ENCODE assay signal across 20 mouse cellular contexts in genomic region chr5:66274417-66274816, GRCm38 (mm10). TPM values are rescaled to one million over a fixed set of nuclear protein-coding genes. Genes with fewer than 3 reads are reported as not detected.
DNase-seq lines count a peak whose midpoint lies in the region; ATAC-seq and TF ChIP-seq lines count a peak whose summit lies in the region.
"Had no signal": no experiment of that assay in that cellular context is flagged by ENCODE, and none has a peak within 500 bp of the region (broad histone marks: within the 10 kb centered on the region; RNA-seq: fewer than 3 reads in every experiment).

No protein-coding gene starts in this region.

- no peak overlapping the region for H3K9ac ChIP-seq in hindbrain, postnatal 0 days (replicated peaks; ENCODE audit: low read length)
- no peak overlapping the region for H3K9ac ChIP-seq in hindbrain, embryonic 14.5 days
- no peak overlapping the region for H3K9ac ChIP-seq in lung, embryonic 14.5 days
- H3K9ac ChIP-seq in kidney, embryonic 14.5 days (ENCODE audit: low read depth, low read length) = no peak overlapping the region
- H3K9ac ChIP-seq: limb, embryonic 12.5 days; liver, embryonic 15.5 days; neural tube, embryonic 13.5 days had no signal

- H3K27me3 ChIP-seq in cerebellum, adult 2 months (ENCODE audit: control insufficient read depth, insufficient read depth, low read length) = no peaks in the 10 kb centered on the region
- H3K27me3 ChIP-seq in hindbrain, postnatal 0 days (ENCODE audit: insufficient read depth, low read length) = no peaks in the 10 kb centered on the region
- H3K27me3 ChIP-seq in hindbrain, embryonic 14.5 days (ENCODE audit: control insufficient read depth, insufficient read depth, low read length) = no peaks in the 10 kb centered on the region
- no peaks in the 10 kb centered on the region for H3K27me3 ChIP-seq in lung, embryonic 14.5 days (ENCODE audit: insufficient read depth, low read length)
- H3K27me3 ChIP-seq in kidney, embryonic 14.5 days (ENCODE audit: control insufficient read depth, insufficient read depth, low read length) = no peaks in the 10 kb centered on the region
- H3K27me3 ChIP-seq: limb, embryonic 12.5 days; liver, embryonic 15.5 days; neural tube, embryonic 13.5 days had no signal

- no peak for TF ChIP-seq POLR2A in cerebellum, adult 2 months (IDR thresholded peaks at IDR 0.05; ENCODE audit: borderline replicate concordance, insufficient read depth, low read length)

- H3K4me2 ChIP-seq in hindbrain, postnatal 0 days (ENCODE audit: low read depth, low read length) = no peak overlapping the region
- no peak overlapping the region for H3K4me2 ChIP-seq in hindbrain, embryonic 14.5 days (replicated peaks)
- no peak overlapping the region for H3K4me2 ChIP-seq in lung, embryonic 14.5 days
- H3K4me2 ChIP-seq in kidney, embryonic 14.5 days (replicated peaks; ENCODE audit: low read depth, low read length) = no peak overlapping the region
- H3K4me2 ChIP-seq: limb, embryonic 12.5 days; liver, embryonic 15.5 days; neural tube, embryonic 13.5 days had no signal

- WGBS in cerebellum, adult 2 months = 60% methylated on average over 3 of the region's 3 CpGs
- WGBS in hindbrain, postnatal 0 days = 53% methylated on average over 3 of the region's 3 CpGs
- WGBS in hindbrain, embryonic 14.5 days = 63% methylated on average over 3 of the region's 3 CpGs
- 63% methylated on average over 3 of the region's 3 CpGs for WGBS in lung, embryonic 14.5 days
- WGBS in kidney, embryonic 14.5 days = 65% methylated on average over 3 of the region's 3 CpGs

- ATAC-seq in hindbrain, postnatal 0 days = no peak
- no peak for ATAC-seq in hindbrain, embryonic 14.5 days (ENCODE audit: low FRiP score)
- no peak for ATAC-seq in lung, embryonic 14.5 days (ENCODE audit: insufficient read depth)
- ATAC-seq in kidney, embryonic 14.5 days (ENCODE audit: low FRiP score, low TSS enrichment) = no peak

- H3K4me3 ChIP-seq in cerebellum, adult 2 months (replicated peaks; ENCODE audit: insufficient read depth, low read depth, low read length) = no peak overlapping the region
- H3K4me3 ChIP-seq in hindbrain, postnatal 0 days (ENCODE audit: low read length) = no peak overlapping the region
- no peak overlapping the region for H3K4me3 ChIP-seq in hindbrain, embryonic 14.5 days (replicated peaks; ENCODE audit: low read length)
- no peak overlapping the region for H3K4me3 ChIP-seq in lung, embryonic 14.5 days (ENCODE audit: low read depth, low read length)
- H3K4me3 ChIP-seq in kidney, embryonic 14.5 days (ENCODE audit: low read length) = no peak overlapping the region
- H3K4me3 ChIP-seq: limb, embryonic 12.5 days; liver, embryonic 15.5 days; neural tube, embryonic 13.5 days had no signal

- H3K36me3 ChIP-seq in hindbrain, postnatal 0 days (ENCODE audit: insufficient read depth, low read length) = no peaks in the 10 kb centered on the region
- no peaks in the 10 kb centered on the region for H3K36me3 ChIP-seq in hindbrain, embryonic 14.5 days (replicated peaks; ENCODE audit: control insufficient read depth, insufficient read depth)
- H3K36me3 ChIP-seq in lung, embryonic 14.5 days (ENCODE audit: insufficient read depth) = no peaks in the 10 kb centered on the region
- H3K36me3 ChIP-seq in kidney, embryonic 14.5 days (ENCODE audit: control insufficient read depth, insufficient read depth, low read length) = no peaks in the 10 kb centered on the region
- H3K36me3 ChIP-seq: G1E; limb, embryonic 12.5 days; liver, embryonic 15.5 days; neural tube, embryonic 13.5 days had no signal

- DNase-seq in cerebellum, adult 2 months = no peak
- DNase-seq in cerebellum, postnatal 36 days = no peak
- peak; percentile 46 for DNase-seq in hindbrain, postnatal 0 days (ENCODE audit: low spot score)
- no peak for DNase-seq in hindbrain, embryonic 14.5 days (ENCODE audit: low spot score)
- no peak for DNase-seq in lung, embryonic 14.5 days
- no peak for DNase-seq in lung, adult 18-20 months
- DNase-seq in retina, embryonic 14.5 days (ENCODE audit: low spot score) = peak; percentile 35
- DNase-seq: adrenal gland, postnatal 14 days; cerebellum, adult 11 months; cerebellum, postnatal 14 days; kidney, adult 2 months; kidney, postnatal 36 days; layer of hippocampus, adult 9-11 months; lung, postnatal 36 days; thymus, postnatal 36 days had no signal

- H3K4me1 ChIP-seq in cerebellum, adult 2 months (ENCODE audit: control insufficient read depth, insufficient read depth, low read length) = no peaks in the 10 kb centered on the region
- no peaks in the 10 kb centered on the region for H3K4me1 ChIP-seq in hindbrain, postnatal 0 days (ENCODE audit: insufficient read depth, low read length)
- H3K4me1 ChIP-seq in hindbrain, embryonic 14.5 days (replicated peaks; ENCODE audit: control insufficient read depth, insufficient read depth, low read length) = no peaks in the 10 kb centered on the region
- H3K4me1 ChIP-seq in lung, embryonic 14.5 days (ENCODE audit: insufficient read depth) = no peaks in the 10 kb centered on the region
- no peaks in the 10 kb centered on the region for H3K4me1 ChIP-seq in kidney, embryonic 14.5 days (ENCODE audit: control insufficient read depth, insufficient read depth, low read length)
- H3K4me1 ChIP-seq: liver, embryonic 15.5 days; neural tube, embryonic 13.5 days had no signal

- H3K9me3 ChIP-seq in hindbrain, postnatal 0 days (ENCODE audit: low read length) = no peaks in the 10 kb centered on the region
- H3K9me3 ChIP-seq in hindbrain, embryonic 14.5 days (ENCODE audit: control insufficient read depth, low read length) = no peaks in the 10 kb centered on the region
- no peaks in the 10 kb centered on the region for H3K9me3 ChIP-seq in lung, embryonic 14.5 days (ENCODE audit: low read depth, low read length)
- H3K9me3 ChIP-seq in kidney, embryonic 14.5 days (ENCODE audit: control insufficient read depth, low read length) = no peaks in the 10 kb centered on the region
- H3K9me3 ChIP-seq: limb, embryonic 12.5 days; liver, embryonic 15.5 days; neural tube, embryonic 13.5 days had no signal

- H3K27ac ChIP-seq in cerebellum, adult 2 months (ENCODE audit: insufficient read depth, low read length) = no peak overlapping the region
- no peak overlapping the region for H3K27ac ChIP-seq in hindbrain, postnatal 0 days
- no peak overlapping the region for H3K27ac ChIP-seq in hindbrain, embryonic 14.5 days
- H3K27ac ChIP-seq in lung, embryonic 14.5 days (ENCODE audit: low read depth) = no peak overlapping the region
- H3K27ac ChIP-seq in kidney, embryonic 14.5 days (ENCODE audit: low read depth, low read length) = no peak overlapping the region
- H3K27ac ChIP-seq: limb, embryonic 12.5 days; liver, embryonic 15.5 days; neural tube, embryonic 13.5 days had no signal

- TF ChIP-seq CTCF in cerebellum, adult 2 months (IDR thresholded peaks at IDR 0.05; ENCODE audit: borderline replicate concordance, insufficient read depth, low read depth, low read length) = 0 out of 2 replicates have a peak, but pooled peaks have one; percentile 15
- peak; percentile 57 for TF ChIP-seq CTCF in hindbrain, postnatal 0 days (IDR thresholded peaks at IDR 0.05; ENCODE audit: low read depth)
- peak; percentile 52 for TF ChIP-seq CTCF in lung, embryonic 14.5 days (IDR thresholded peaks at IDR 0.05; ENCODE audit: low read depth)

RNA-seq across cellular contexts. Expression of gene Nsun7, which starts 14.7 kb away (rescaled TPM):
- 3.6 and 4.2 TPM in 2 replicates for polyA plus RNA-seq in cerebellum, adult 2 months (2012; rRNA removed)
- 2.3 and 3.7 TPM in 2 replicates for total RNA-seq in hindbrain, postnatal 0 days (2014; rRNA removed)
- polyA plus RNA-seq in hindbrain, postnatal 0 days (2015; fragmentation: Nextera tagmentation; extraction: Ambion mirVana) = 3.0 and 3.5 TPM in 2 replicates
- 2.3 and 2.6 TPM in 2 replicates for polyA plus RNA-seq in hindbrain, embryonic 14.5 days (2014; fragmentation: Nextera tagmentation; extraction: Ambion mirVana)
- 1.4 and 1.5 TPM in 2 replicates for polyA plus RNA-seq in lung, embryonic 14.5 days (2014; fragmentation: Nextera tagmentation; extraction: Ambion mirVana)
- 0.67 and 0.81 TPM in 2 replicates for polyA plus RNA-seq in kidney, embryonic 14.5 days (2014; fragmentation: Nextera tagmentation; extraction: Ambion mirVana)
- polyA plus RNA-seq: G1E; liver, embryonic 15.5 days had no signal

Comparison
In these comparisons a context has a peak if more than half of its experiments do, and no peak if none do; other contexts are left out.
1. DNase-seq: peak in hindbrain, postnatal 0 days (single experiment) and retina, embryonic 14.5 days (single experiment); none in cerebellum, adult 2 months (0 of 2), cerebellum, postnatal 36 days (0 of 2), hindbrain, embryonic 14.5 days (single experiment), lung, embryonic 14.5 days (single experiment) and lung, adult 18-20 months (0 of 2).
2. Peak in every context shown above with its lines, with median percentiles within 50 percentile points of each other: CTCF ChIP-seq.